Mouse (Mus musculus): ENCODE measurements around the gene Enpp1. TPM values are rescaled to one million over a fixed set of nuclear protein-coding genes. Genes with fewer than 3 reads are reported as not detected.

Enpp1 gene
- total and polyA plus RNA-seq, 2 experiments from 2014 or later = 3.0 to 3.5 TPM

GRCm38 (mm10) chr10:24642796-24643580, 69.0 kb downstream of the Enpp1 start:
- no peak overlapping the region for H3K4me2 ChIP-seq (ENCODE audit: low read depth, low read length, poor library complexity, severe bottlenecking)
- H3K27ac ChIP-seq (ENCODE audit: low read depth, low read length) = no peak overlapping the region
- no peak for DNase-seq (ENCODE audit: low spot score)
- TF ChIP-seq CTCF (IDR thresholded peaks at IDR 0.05) = no peak
- H3K4me3 ChIP-seq (ENCODE audit: low read depth, low read length) = no peak overlapping the region
- no peak overlapping the region for H3K9ac ChIP-seq (replicated peaks; ENCODE audit: low read length, poor library complexity, severe bottlenecking)
- no peaks in the 10 kb centered on the region for H3K36me3 ChIP-seq (ENCODE audit: insufficient read depth, low read length)
- H3K27me3 ChIP-seq (ENCODE audit: insufficient read depth, low read length) = no peaks in the 10 kb centered on the region
- H3K9me3 ChIP-seq (ENCODE audit: low read length) = no peaks in the 10 kb centered on the region
- ATAC-seq (ENCODE audit: low FRiP score) = no peak
- 86% methylated on average over 11 of the region's 11 CpGs for WGBS
- no peaks in the 10 kb centered on the region for H3K4me1 ChIP-seq (ENCODE audit: insufficient read depth, low read length)

- WGBS = 78% methylated on average over 14 of the region's 14 CpGs
- Histone ChIP-seq H3K36me3 (ENCODE audit: insufficient read depth, low read length) (no peaks in the 10 kb centered on the region), H3K9ac (replicated peaks; ENCODE audit: low read length, poor library complexity, severe bottlenecking) (no peak overlapping the region), H3K4me2 (ENCODE audit: low read depth, low read length, poor library complexity, severe bottlenecking) (no peak overlapping the region), H3K27ac (ENCODE audit: low read depth, low read length) (no peak overlapping the region), H3K4me1 (ENCODE audit: insufficient read depth, low read length) (no peaks in the 10 kb centered on the region), H3K4me3 (ENCODE audit: low read depth, low read length) (no peak overlapping the region), H3K9me3 (ENCODE audit: low read length) (no peaks in the 10 kb centered on the region), H3K27me3 (ENCODE audit: insufficient read depth, low read length) (no peaks in the 10 kb centered on the region)
- TF ChIP-seq CTCF (IDR thresholded peaks at IDR 0.05) = no peak
- no peak for DNase-seq (ENCODE audit: low spot score)
- no peak for ATAC-seq (ENCODE audit: low FRiP score)
These were observed 70.4 kb downstream of the Enpp1 start for GRCm38 (mm10) chr10:24641416-24642140.

- no peaks in the 10 kb centered on the region for H3K4me1 ChIP-seq (ENCODE audit: insufficient read depth, low read length)
- H3K9ac ChIP-seq (replicated peaks; ENCODE audit: low read length, poor library complexity, severe bottlenecking) = no peak overlapping the region
- H3K27ac ChIP-seq (ENCODE audit: low read depth, low read length) = no peak overlapping the region
- no peaks in the 10 kb centered on the region for H3K27me3 ChIP-seq (ENCODE audit: insufficient read depth, low read length)
- DNase-seq (ENCODE audit: low spot score) (no peak), ATAC-seq (ENCODE audit: low FRiP score) (no peak)
- no peaks in the 10 kb centered on the region for H3K9me3 ChIP-seq (ENCODE audit: low read length)
- H3K4me3 ChIP-seq (ENCODE audit: low read depth, low read length) = no peak overlapping the region
- H3K36me3 ChIP-seq (ENCODE audit: insufficient read depth, low read length) = no peaks in the 10 kb centered on the region
- 82% methylated on average over 6 of the region's 6 CpGs for WGBS
- H3K4me2 ChIP-seq (ENCODE audit: low read depth, low read length, poor library complexity, severe bottlenecking) = no peak overlapping the region
- no peak for TF ChIP-seq CTCF (IDR thresholded peaks at IDR 0.05)
These were observed 71.6 kb downstream of the Enpp1 start for GRCm38 (mm10) chr10:24640186-24640875.

GRCm38 (mm10) chr10:24639596-24639995, 72.4 kb downstream of the Enpp1 start:
- H3K9me3 ChIP-seq (ENCODE audit: low read length) = no peaks in the 10 kb centered on the region
- H3K27me3 ChIP-seq (ENCODE audit: insufficient read depth, low read length) = no peaks in the 10 kb centered on the region
- H3K27ac ChIP-seq (ENCODE audit: low read depth, low read length) = no peak overlapping the region
- DNase-seq (ENCODE audit: low spot score) (no peak), ATAC-seq (ENCODE audit: low FRiP score) (no peak)
- H3K4me3 ChIP-seq (ENCODE audit: low read depth, low read length) = no peak overlapping the region
- no peak overlapping the region for H3K9ac ChIP-seq (replicated peaks; ENCODE audit: low read length, poor library complexity, severe bottlenecking)
- TF ChIP-seq CTCF (IDR thresholded peaks at IDR 0.05) = no peak
- no peaks in the 10 kb centered on the region for H3K36me3 ChIP-seq (ENCODE audit: insufficient read depth, low read length)
- 66% methylated on average over 7 of the region's 7 CpGs for WGBS
- H3K4me2 ChIP-seq (ENCODE audit: low read depth, low read length, poor library complexity, severe bottlenecking) = no peak overlapping the region
- no peaks in the 10 kb centered on the region for H3K4me1 ChIP-seq (ENCODE audit: insufficient read depth, low read length)

- ATAC-seq (ENCODE audit: low FRiP score) = no peak
- no peak for TF ChIP-seq CTCF (IDR thresholded peaks at IDR 0.05)
These were observed 73.5 kb downstream of the Enpp1 start for GRCm38 (mm10) chr10:24638306-24639070.

More at GRCm38 (mm10) chr10:24638306-24639070, 73.5 kb downstream of the Enpp1 start:
- Histone ChIP-seq H3K4me3 (ENCODE audit: low read depth, low read length) (no peak overlapping the region), H3K36me3 (ENCODE audit: insufficient read depth, low read length) (no peaks in the 10 kb centered on the region), H3K9ac (replicated peaks; ENCODE audit: low read length, poor library complexity, severe bottlenecking) (no peak overlapping the region), H3K27ac (ENCODE audit: low read depth, low read length) (no peak overlapping the region), H3K9me3 (ENCODE audit: low read length) (no peaks in the 10 kb centered on the region), H3K27me3 (ENCODE audit: insufficient read depth, low read length) (no peaks in the 10 kb centered on the region), H3K4me1 (ENCODE audit: insufficient read depth, low read length) (no peaks in the 10 kb centered on the region), H3K4me2 (ENCODE audit: low read depth, low read length, poor library complexity, severe bottlenecking) (no peak overlapping the region)
- no peak for DNase-seq (ENCODE audit: low spot score)
- WGBS = 69% methylated on average over 10 of the region's 10 CpGs

All from midbrain, postnatal 0 days (tissue).